8 mouse cellular contexts compared by ENCODE assay signal in the genomic region with DNA sequence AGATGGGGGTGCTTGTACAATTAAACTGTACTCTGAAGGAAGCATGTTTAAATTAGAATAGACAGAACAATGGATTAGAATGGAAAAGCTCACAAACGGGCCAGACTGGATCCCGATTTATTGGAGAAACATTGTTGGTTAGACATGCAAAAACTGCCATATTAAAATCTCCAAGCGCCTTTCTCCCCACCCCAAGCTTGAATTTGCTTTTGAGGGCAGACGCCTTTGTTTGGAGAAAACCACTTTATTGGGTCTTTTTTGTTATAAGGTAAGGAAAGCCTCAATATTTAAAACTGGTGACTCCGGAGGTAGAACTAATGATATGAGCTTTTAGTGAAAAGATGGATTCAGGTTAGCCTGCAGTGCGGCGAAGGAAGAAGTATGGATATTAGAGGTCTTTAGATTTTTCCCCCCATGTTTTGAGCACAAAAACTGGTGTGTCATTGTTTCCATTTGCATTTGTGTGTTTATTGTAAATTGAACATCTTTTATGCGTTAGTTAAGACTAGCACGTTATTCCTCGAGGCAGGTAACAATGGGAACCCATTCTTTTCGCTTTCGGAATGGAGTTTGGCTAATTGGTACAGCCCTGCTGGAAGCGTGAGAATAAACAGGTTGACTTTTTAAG. TPM values are rescaled to one million over a fixed set of nuclear protein-coding genes. Genes with fewer than 3 reads are reported as not detected.
DNase-seq lines count a peak whose midpoint lies in the region; ATAC-seq lines count a peak whose summit lies in the region.

No protein-coding gene starts in this region.

- DNase-seq in heart, embryonic 10.5 days (ENCODE audit: low spot score) = no peak
- no peak for DNase-seq in heart, adult 11 months
- peak; percentile 2 for DNase-seq in urinary bladder, postnatal 25 days (ENCODE audit: low spot score)
- DNase-seq in urinary bladder, postnatal 4 days (ENCODE audit: low spot score in 2 of 2) = no peak
- no peak for DNase-seq in intestine, embryonic 14.5 days (ENCODE audit: low spot score)
- DNase-seq in right cerebral cortex, postnatal 25 days = no peak
- DNase-seq in left cerebral cortex, postnatal 36 days (ENCODE audit: low spot score in 2 of 2) = no peak

- no peaks in the 10 kb centered on the region for H3K9me3 ChIP-seq in heart, embryonic 10.5 days
- 0 out of 2 replicates have a peak, but pooled peaks cover 2% of the 10 kb centered on the region for H3K9me3 ChIP-seq in intestine, embryonic 14.5 days (ENCODE audit: control insufficient read depth, low read length)
- no peaks in the 10 kb centered on the region for H3K9me3 ChIP-seq in neural tube, embryonic 13.5 days

- no peaks in the 10 kb centered on the region for H3K4me1 ChIP-seq in heart, embryonic 10.5 days
- H3K4me1 ChIP-seq in intestine, embryonic 14.5 days (replicated peaks; ENCODE audit: control insufficient read depth, insufficient read depth, low read length) = no peaks in the 10 kb centered on the region
- H3K4me1 ChIP-seq in neural tube, embryonic 13.5 days (replicated peaks) = peaks cover 11% of the 10 kb centered on the region; the same call in 1 of the 2 replicates

- ATAC-seq in intestine, embryonic 14.5 days (replicated peaks; ENCODE audit: low FRiP score, low TSS enrichment, low read depth) = no peak; the same call in 1 of the 2 replicates
- no peak for ATAC-seq in neural tube, embryonic 13.5 days (ENCODE audit: low read depth)

- peak overlapping the region; percentile 91 for H3K27ac ChIP-seq in heart, embryonic 10.5 days
- peak overlapping the region; percentile 85 for H3K27ac ChIP-seq in intestine, embryonic 14.5 days (ENCODE audit: low read depth)
- peak overlapping the region; percentile 92 for H3K27ac ChIP-seq in neural tube, embryonic 13.5 days (replicated peaks)

- WGBS in heart, embryonic 10.5 days = 28% methylated on average over 13 of the region's 13 CpGs
- 12% methylated on average over 13 of the region's 13 CpGs for WGBS in intestine, embryonic 14.5 days
- 24% methylated on average over 13 of the region's 13 CpGs for WGBS in neural tube, embryonic 13.5 days

- no peaks in the 10 kb centered on the region for H3K36me3 ChIP-seq in heart, embryonic 10.5 days
- H3K36me3 ChIP-seq in intestine, embryonic 14.5 days (ENCODE audit: control insufficient read depth, insufficient read depth, low read length) = no peaks in the 10 kb centered on the region
- H3K36me3 ChIP-seq in neural tube, embryonic 13.5 days = no peaks in the 10 kb centered on the region

- peak overlapping the region; percentile 57 for H3K4me2 ChIP-seq in intestine, embryonic 14.5 days (ENCODE audit: low read length)
- H3K4me2 ChIP-seq in neural tube, embryonic 13.5 days = peak overlapping the region; percentile 54

- peak overlapping the region; percentile 66 for H3K9ac ChIP-seq in intestine, embryonic 14.5 days (ENCODE audit: low read length)
- H3K9ac ChIP-seq in neural tube, embryonic 13.5 days = peak overlapping the region; percentile 71

- H3K4me3 ChIP-seq in heart, embryonic 10.5 days = peak overlapping the region; percentile 66
- H3K4me3 ChIP-seq in intestine, embryonic 14.5 days (ENCODE audit: low read depth, low read length) = peak overlapping the region; percentile 50
- peak overlapping the region; percentile 49 for H3K4me3 ChIP-seq in neural tube, embryonic 13.5 days

- intact Hi-C loops in left cerebral cortex, postnatal 36 days (cut with DNase I) = loop anchor here (2.0 to 5.0 kb wide), 3 partner anchors 168 to 1145 kb away; partner anchors contain the start of genes Phf8 and Tro

- H3K27me3 ChIP-seq in heart, embryonic 10.5 days (ENCODE audit: insufficient read depth, poor library complexity, severe bottlenecking) = peaks cover 6% of the 10 kb centered on the region; the same call in 1 of the 2 replicates
- H3K27me3 ChIP-seq in intestine, embryonic 14.5 days (replicated peaks; ENCODE audit: control insufficient read depth, insufficient read depth, low read length) = no peaks in the 10 kb centered on the region
- peaks cover 13% of the 10 kb centered on the region for H3K27me3 ChIP-seq in neural tube, embryonic 13.5 days

RNA-seq across cellular contexts. Expression of gene Huwe1, which starts 1.8 kb away (rescaled TPM):
- 42.6 and 53.0 TPM in 2 replicates for polyA plus RNA-seq in heart, embryonic 10.5 days (2016; fragmentation: Nextera tagmentation; extraction: Ambion mirVana)
- polyA plus RNA-seq in intestine, embryonic 14.5 days (2014; fragmentation: Nextera tagmentation; extraction: Ambion mirVana) = 63.3 and 66.5 TPM in 2 replicates
- polyA plus RNA-seq in neural tube, embryonic 13.5 days (2015; fragmentation: Nextera tagmentation; extraction: Ambion mirVana) = 50.2 and 54.9 TPM in 2 replicates
- 100 to 1,000 TPM; 258 to 308 TPM for total RNA-seq in left cerebral cortex, postnatal 36 days (2021)
